Mouse (Mus musculus) testis, adult 2 months (tissue): ENCODE measurements around the gene Cilp.

Experiments used
- CTCF ChIP-seq: fragments of 200-500 bp; IDR thresholded peaks from 2 replicates; pipeline ENCODE4 v1.5.1; 2012; ENCODE audit warnings: low read depth, mild to moderate bottlenecking, inconsistent platforms, low read length, moderate library complexity; ENCODE audit not compliant: control insufficient read depth, insufficient read depth, insufficient replicate concordance
- POLR2A ChIP-seq: fragments of 200-500 bp; IDR thresholded peaks from 2 replicates; pipeline ENCODE4 v1.6.1; 2012; ENCODE audit warnings: low read depth, mild to moderate bottlenecking, inconsistent platforms, low read length, moderate library complexity; ENCODE audit not compliant: control insufficient read depth

DNA sequence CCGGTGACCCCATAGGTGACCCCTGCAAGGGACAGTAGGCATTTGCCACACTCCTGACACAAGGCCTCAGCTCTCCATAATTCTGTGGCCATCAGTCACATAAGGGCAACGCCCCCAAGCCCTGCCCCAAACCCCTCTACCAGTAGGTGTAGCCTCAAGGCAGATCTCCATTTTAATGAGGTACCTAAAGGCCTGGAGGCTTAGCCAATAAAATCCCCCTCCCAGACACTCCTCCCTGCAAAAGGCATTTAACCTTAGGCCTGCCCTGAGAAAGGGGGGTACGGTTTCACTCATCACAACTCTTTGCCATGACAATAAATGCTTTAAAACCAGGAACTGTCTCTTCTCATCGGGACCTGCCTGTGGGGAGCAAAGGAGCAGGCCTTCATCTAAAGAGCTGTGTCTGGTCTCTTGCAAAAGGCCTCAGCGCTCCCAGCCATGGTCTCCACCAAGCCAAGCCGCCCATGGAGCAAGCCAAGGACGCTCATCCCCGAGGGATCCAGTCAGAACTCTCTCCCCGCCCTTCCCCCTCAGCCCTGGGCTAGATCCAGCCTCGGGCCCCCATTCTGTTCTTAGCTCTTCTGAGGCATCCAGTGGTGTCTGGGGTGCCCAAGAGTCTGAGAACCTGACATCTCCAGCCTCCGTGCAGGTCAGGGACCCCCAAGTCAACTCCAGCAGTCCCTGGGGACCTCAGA, 8.9 kb upstream of the Cilp start:
- TF ChIP-seq CTCF (no peak), POLR2A (no peak)
